Mouse (Mus musculus) cerebellum, postnatal 36 days (tissue): ENCODE results near the gene Tox4.
"Not testable (repeated sequence)": the region's sequence is repeated elsewhere in the genome, so short reads cannot be mapped to it uniquely, and the experiment has no call there.

Source experiments
- DNase-seq, 2 experiments: peaks; one replicate each; pipeline ENCODE4 v3.0.0; 2021 to 2022; ENCODE audit warnings: mixed read lengths in 2 of 2

The Tox4 gene

GRCm38 (mm10) chr14:52278932-52279746 is at the start of gene Tox4, which contains the start of gene Rab2b:
Tox4 (plus strand) TSS chr14:52279146.
Rab2b (minus strand) TSS chr14:52279545.
- DNase-seq: peak; percentile 98 to 100

- DNase-seq: no peak
Observed at GRCm38 (mm10) chr14:52232249-52232648, 46.7 kb upstream of the Tox4 start.

- peak in 1 of 2 experiments; percentile 8 for DNase-seq
Observed at GRCm38 (mm10) chr14:52235165-52235564, 43.8 kb upstream of the Tox4 start.

- DNase-seq: no peak
Observed at GRCm38 (mm10) chr14:52236216-52236615, 42.7 kb upstream of the Tox4 start.

GRCm38 (mm10) chr14:52244041-52244689 is 34.8 kb upstream of the Tox4 start:
- DNase-seq: peak; percentile 99

GRCm38 (mm10) chr14:52244690-52245042 is 34.3 kb upstream of the Tox4 start:
- no peak for DNase-seq

- DNase-seq: no peak
Observed at GRCm38 (mm10) chr14:52246129-52246528, 32.8 kb upstream of the Tox4 start.

GRCm38 (mm10) chr14:52256311-52257175 is 22.4 kb upstream of the Tox4 start:
- no peak for DNase-seq

- peak; percentile 98 to 100 for DNase-seq
Observed at GRCm38 (mm10) chr14:52257484-52258213, 21.3 kb upstream of the Tox4 start, which contains the start of gene Chd8. Chd8 (minus strand) TSS chr14:52257780.

GRCm38 (mm10) chr14:52272781-52273180 is 6.2 kb upstream of the Tox4 start:
- DNase-seq: no peak

GRCm38 (mm10) chr14:52277210-52277609 is 1.7 kb upstream of the Tox4 start:
- no peak for DNase-seq

GRCm38 (mm10) chr14:52279747-52280120 is 788 bp downstream of the Tox4 start:
- DNase-seq: no peak

- no peak for DNase-seq
Observed at GRCm38 (mm10) chr14:52283629-52284028, 4.7 kb downstream of the Tox4 start.

GRCm38 (mm10) chr14:52284191-52284590 is 5.2 kb downstream of the Tox4 start:
- no peak for DNase-seq

GRCm38 (mm10) chr14:52295558-52296264 is 16.8 kb downstream of the Tox4 start:
- no peak for DNase-seq

- not testable (repeated sequence) for DNase-seq
Observed at GRCm38 (mm10) chr14:52303517-52303916, 24.6 kb downstream of the Tox4 start.

- peak; percentile 90 to 92 for DNase-seq
Observed at GRCm38 (mm10) chr14:52304644-52305271, 25.8 kb downstream of the Tox4 start, which contains the start of gene Mettl3. Mettl3 (minus strand) TSS chr14:52305128.

GRCm38 (mm10) chr14:52306100-52306499 is 27.2 kb downstream of the Tox4 start:
- DNase-seq: no peak

GRCm38 (mm10) chr14:52310343-52310742 is 31.4 kb downstream of the Tox4 start:
- DNase-seq: peak in 1 of 2 experiments; percentile 22

- DNase-seq: no peak
Observed at GRCm38 (mm10) chr14:52310906-52311305, 32.0 kb downstream of the Tox4 start.
